Mouse (Mus musculus): ENCODE data around the gene Rusc1.

DNA sequence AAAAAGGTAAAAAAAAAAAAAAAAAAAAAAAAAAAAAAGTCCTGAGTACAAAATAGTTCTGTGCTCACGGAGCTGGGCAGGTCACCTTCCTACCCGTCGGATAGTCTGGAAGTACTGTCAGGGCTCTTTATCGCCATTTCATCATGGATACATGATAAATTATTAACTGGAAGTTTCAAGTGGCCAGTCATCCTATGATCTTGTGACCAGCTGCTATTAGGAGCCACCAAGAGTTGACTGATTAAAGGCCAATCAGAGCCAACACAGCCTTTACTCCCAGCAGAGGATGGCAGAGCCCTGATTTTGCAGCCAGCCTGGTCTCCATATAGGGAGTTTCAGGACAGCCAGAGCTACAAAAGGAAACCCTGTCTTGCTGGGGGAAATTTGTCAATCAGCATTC is 19.9 kb upstream of the Rusc1 start:
- TF ChIP-seq CTCF (IDR thresholded peaks at IDR 0.05; ENCODE audit: low read depth) (no peak), EP300 (IDR thresholded peaks at IDR 0.05; ENCODE audit: low read depth) (no peak)

All from liver, embryonic 14.5 days (tissue).